In genomic region chr13:51845591-51846191, GRCm38 (mm10) we compare ENCODE assay signal across 8 mouse cellular contexts. TPM values are rescaled to one million over a fixed set of nuclear protein-coding genes. Genes with fewer than 3 reads are reported as not detected.
DNase-seq lines count a peak whose midpoint lies in the region; ATAC-seq and TF ChIP-seq lines count a peak whose summit lies in the region.

No protein-coding gene starts in this region.

- H3K9ac ChIP-seq in heart, embryonic 12.5 days: peak overlapping the region; percentile 77
- peak overlapping the region; percentile 78 for H3K9ac ChIP-seq in liver, embryonic 12.5 days
- peak overlapping the region; percentile 52; the same call in 1 of the 2 replicates for H3K9ac ChIP-seq in stomach, embryonic 14.5 days (replicated peaks; ENCODE audit: low read depth, low read length)

- H3K36me3 ChIP-seq in heart, embryonic 12.5 days: no peaks in the 10 kb centered on the region
- no peaks in the 10 kb centered on the region for H3K36me3 ChIP-seq in liver, embryonic 12.5 days
- no peaks in the 10 kb centered on the region for H3K36me3 ChIP-seq in stomach, embryonic 14.5 days (ENCODE audit: control insufficient read depth, insufficient read depth, low read length)

- peaks cover 4% of the 10 kb centered on the region; the same call in 1 of the 2 replicates for H3K27me3 ChIP-seq in heart, embryonic 12.5 days (replicated peaks)
- peaks cover 7% of the 10 kb centered on the region for H3K27me3 ChIP-seq in liver, embryonic 12.5 days (replicated peaks)
- H3K27me3 ChIP-seq in stomach, embryonic 14.5 days (ENCODE audit: control insufficient read depth, insufficient read depth, low read length): 0 out of 2 replicates have a peak, but pooled peaks cover 5% of the 10 kb centered on the region

- TF ChIP-seq CTCF in bone marrow, adult 2 months (IDR thresholded peaks at IDR 0.05; ENCODE audit: control insufficient read depth, insufficient read depth, low read length): peak; percentile 44; the same call in 1 of the 2 replicates

- peak overlapping the region; percentile 69 for H3K4me3 ChIP-seq in bone marrow, adult 2 months (replicated peaks; ENCODE audit: control insufficient read depth, low read depth, low read length)
- H3K4me3 ChIP-seq in heart, embryonic 12.5 days: peak overlapping the region; percentile 62
- peak overlapping the region; percentile 83 for H3K4me3 ChIP-seq in liver, embryonic 12.5 days
- peak overlapping the region; percentile 59 for H3K4me3 ChIP-seq in stomach, embryonic 14.5 days (ENCODE audit: low read depth, low read length)

- H3K9me3 ChIP-seq in heart, embryonic 12.5 days (replicated peaks): no peaks in the 10 kb centered on the region
- H3K9me3 ChIP-seq in liver, embryonic 12.5 days (replicated peaks): no peaks in the 10 kb centered on the region
- H3K9me3 ChIP-seq in stomach, embryonic 14.5 days (ENCODE audit: control insufficient read depth, low read depth, low read length): no peaks in the 10 kb centered on the region

- WGBS in bone marrow, adult 2 months: 1% methylated on average over 45 of the region's 45 CpGs
- WGBS in heart, embryonic 12.5 days: under 1% methylated on average over 45 of the region's 45 CpGs
- whole genome bisulfite sequencing in liver, embryonic 12.5 days (ENCODE audit: insufficient replicate concordance): under 1% methylated on average over 45 of the region's 45 CpGs
- WGBS in stomach, embryonic 14.5 days: 0% methylated on average over 45 of the region's 45 CpGs

- ATAC-seq in erythroblast, adult 5-6 weeks (replicated peaks; ENCODE audit: low FRiP score, poor library complexity, severe bottlenecking): 0 out of 2 replicates have a peak, but pooled peaks have one; percentile 23
- 0 out of 2 replicates have a peak, but pooled peaks have one; percentile 15 for ATAC-seq in heart, embryonic 12.5 days (ENCODE audit: insufficient number of reproducible peaks, low FRiP score)
- no peak for ATAC-seq in liver, embryonic 12.5 days
- ATAC-seq in stomach, embryonic 14.5 days (ENCODE audit: insufficient number of reproducible peaks, insufficient read depth, low FRiP score, low read depth): peak; percentile 31; the same call in 1 of the 2 replicates

- H3K4me1 ChIP-seq in bone marrow, adult 2 months (ENCODE audit: control insufficient read depth, insufficient read depth, low read length): peaks cover 7% of the 10 kb centered on the region
- peaks cover 49% of the 10 kb centered on the region for H3K4me1 ChIP-seq in heart, embryonic 12.5 days (replicated peaks)
- peaks cover 83% of the 10 kb centered on the region for H3K4me1 ChIP-seq in liver, embryonic 12.5 days
- H3K4me1 ChIP-seq in stomach, embryonic 14.5 days (ENCODE audit: control insufficient read depth, insufficient read depth, low read length): peaks cover 20% of the 10 kb centered on the region

- DNase-seq in 416B (ENCODE audit: low read depth): peak; percentile 84
- peak; percentile 88 for DNase-seq in kidney, postnatal 10 days
- DNase-seq in natural killer cell, adult 2 months (ENCODE audit: low spot score in 2 of 2): peak; percentile 66 to 77

- H3K4me2 ChIP-seq in heart, embryonic 12.5 days: peak overlapping the region; percentile 88
- H3K4me2 ChIP-seq in liver, embryonic 12.5 days: peak overlapping the region; percentile 99
- H3K4me2 ChIP-seq in stomach, embryonic 14.5 days (replicated peaks; ENCODE audit: low read depth, low read length): peak overlapping the region; percentile 97

- H3K27ac ChIP-seq in bone marrow, adult 2 months (ENCODE audit: control insufficient read depth, insufficient read depth, low read depth, low read length, poor library complexity): peak overlapping the region; percentile 82
- peak overlapping the region; percentile 74 for H3K27ac ChIP-seq in heart, embryonic 12.5 days (ENCODE audit: poor library complexity, severe bottlenecking)
- H3K27ac ChIP-seq in liver, embryonic 12.5 days: peak overlapping the region; percentile 83
- H3K27ac ChIP-seq in stomach, embryonic 14.5 days (ENCODE audit: low read length): peak overlapping the region; percentile 77

- no peak; the same call in 1 of the 2 replicates for TF ChIP-seq POLR2A in bone marrow, adult 2 months (IDR thresholded peaks at IDR 0.05; ENCODE audit: borderline replicate concordance, control insufficient read depth, low read depth, low read length)

RNA-seq across cellular contexts. Expression of gene Gadd45g, which starts 0.8 kb away (rescaled TPM):
- 9.2 and 23.5 TPM in 2 replicates for polyA plus RNA-seq in bone marrow, adult 2 months (2011; ENCODE audit: insufficient read depth, insufficient read length, low replicate concordance, missing spikeins)
- total RNA-seq in erythroblast, adult 5-6 weeks (2015; ENCODE audit: low replicate concordance): not detected in 2 replicates
- total RNA-seq in erythroblast, adult 5-6 weeks (2017; ENCODE audit: low replicate concordance): 1.2 and 4.2 TPM in 2 replicates
- 58.9 and 64.4 TPM in 2 replicates for polyA plus RNA-seq in heart, embryonic 12.5 days (2016; fragmentation: Nextera tagmentation; extraction: Ambion mirVana)
- 22.2 and 23.3 TPM in 2 replicates for polyA plus RNA-seq in liver, embryonic 12.5 days (2016; fragmentation: Nextera tagmentation; extraction: Ambion mirVana)
- polyA plus RNA-seq in stomach, embryonic 14.5 days (2014; fragmentation: Nextera tagmentation; extraction: Ambion mirVana): 22.9 and 26.4 TPM in 2 replicates

RNA-seq across cellular contexts. Expression of gene Sema4d, which starts 52.1 kb away (rescaled TPM):
- 9.3 and 23.0 TPM in 2 replicates for polyA plus RNA-seq in bone marrow, adult 2 months (2011; ENCODE audit: insufficient read depth, insufficient read length, low replicate concordance, missing spikeins)
- total RNA-seq in erythroblast, adult 5-6 weeks (2015; ENCODE audit: low replicate concordance): 14.8 and 18.8 TPM in 2 replicates
- 6.5 and 7.1 TPM in 2 replicates for total RNA-seq in erythroblast, adult 5-6 weeks (2017; ENCODE audit: low replicate concordance)
- polyA plus RNA-seq in heart, embryonic 12.5 days (2016; fragmentation: Nextera tagmentation; extraction: Ambion mirVana): 17.3 and 17.4 TPM in 2 replicates
- 10.8 TPM in 2 replicates for polyA plus RNA-seq in liver, embryonic 12.5 days (2016; fragmentation: Nextera tagmentation; extraction: Ambion mirVana)
- polyA plus RNA-seq in stomach, embryonic 14.5 days (2014; fragmentation: Nextera tagmentation; extraction: Ambion mirVana): 9.0 and 10.2 TPM in 2 replicates
